Mouse (Mus musculus): ENCODE measurements at regions not wholly inside any gene's neighbourhood (a gene's known extent, or its start where the extent isn't known, plus 50 kb on each side); places are given as distances from the start of the nearest gene placed in this dataset.

DNA sequence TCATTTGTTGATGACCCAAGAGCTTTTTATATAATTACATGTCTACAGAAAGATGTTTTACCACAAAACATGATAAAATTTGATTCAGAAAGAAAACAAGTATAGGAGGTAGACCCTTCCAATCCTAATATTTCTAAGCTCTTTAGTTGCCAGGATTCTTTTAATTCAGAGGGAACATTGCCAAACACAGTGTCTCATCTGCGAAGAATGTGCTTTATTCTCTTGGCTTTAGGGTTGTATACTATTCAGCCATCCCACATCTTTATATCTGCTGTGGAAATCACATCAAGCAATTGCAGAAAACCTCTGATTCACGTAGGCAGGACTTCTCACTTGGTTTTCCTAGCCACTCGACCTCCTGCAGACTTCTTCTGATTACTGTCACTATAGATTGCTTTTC lies 412.8 kb upstream of the Cdh11 start:
- TF ChIP-seq MAX (IDR thresholded peaks at IDR 0.05; ENCODE audit: low read depth), result no peak
- no peak for TF ChIP-seq E2F4 (IDR thresholded peaks at IDR 0.05; ENCODE audit: insufficient read depth)
- TF ChIP-seq POLR2A (IDR thresholded peaks at IDR 0.05; ENCODE audit: insufficient read length, low read depth), result no peak
- TF ChIP-seq POLR2AphosphoS2 (IDR thresholded peaks at IDR 0.05; ENCODE audit: insufficient read length, low read depth), result no peak
- no peak for TF ChIP-seq TCF12 (IDR thresholded peaks at IDR 0.05; ENCODE audit: insufficient read depth, poor library complexity, severe bottlenecking)
- TF ChIP-seq MYOD1 (IDR thresholded peaks at IDR 0.05; ENCODE audit: control insufficient read depth in 1 of 3, insufficient read length in 2 of 3, low read depth in 2 of 3), result no peak
- no peak for TF ChIP-seq CEBPB (IDR thresholded peaks at IDR 0.05; ENCODE audit: insufficient read depth, poor library complexity, severe bottlenecking)
- TF ChIP-seq USF1 (IDR thresholded peaks at IDR 0.05; ENCODE audit: low read depth), result no peak
- TF ChIP-seq TCF3 (IDR thresholded peaks at IDR 0.05; ENCODE audit: insufficient read length, low read depth), result no peak
- TF ChIP-seq SRF (IDR thresholded peaks at IDR 0.05; ENCODE audit: control insufficient read depth, insufficient read length, low read depth), result no peak
- no peak for TF ChIP-seq MYOG (IDR thresholded peaks at IDR 0.05; ENCODE audit: control insufficient read depth in 1 of 3, insufficient read depth in 1 of 3, insufficient read length in 2 of 3, low read depth in 2 of 3)

Measured in myocyte (in vitro differentiated cells).